Mouse (Mus musculus) kidney, adult 9 months (tissue): ENCODE results near the gene Ifnz.
"Not testable (repeated sequence)": the region's sequence is repeated elsewhere in the genome, so short reads cannot be mapped to it uniquely, and the experiment has no call there.

Experiments
- DNase-seq: peaks from one replicate; pipeline ENCODE4 v3.0.0; 2022

Gene Ifnz

DNA sequence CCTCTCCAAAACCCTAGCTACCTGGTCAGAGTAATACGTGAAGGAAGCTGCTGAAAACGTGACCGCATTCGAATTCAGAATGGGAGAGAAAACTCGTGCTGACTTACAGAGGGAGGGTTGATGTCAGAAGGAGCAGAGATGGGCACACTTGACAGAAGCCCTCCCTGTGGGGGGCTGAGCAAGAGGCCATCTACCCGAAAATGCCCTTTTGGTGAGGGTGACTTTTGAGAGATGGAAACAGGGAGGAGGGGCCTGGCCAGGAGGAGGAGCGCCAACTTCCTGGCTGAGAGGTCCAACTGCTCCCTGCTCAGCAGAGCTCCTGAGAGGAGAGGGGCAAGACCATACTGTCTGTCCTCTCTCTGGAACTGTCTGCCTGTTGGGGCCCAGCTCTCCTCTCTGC, at the start of gene Ifnz:
Gene Ifnz, plus strand, starts transcription at position 301 of the 400 bp plus-strand sequence.
- DNase-seq, result not testable (repeated sequence)

DNA sequence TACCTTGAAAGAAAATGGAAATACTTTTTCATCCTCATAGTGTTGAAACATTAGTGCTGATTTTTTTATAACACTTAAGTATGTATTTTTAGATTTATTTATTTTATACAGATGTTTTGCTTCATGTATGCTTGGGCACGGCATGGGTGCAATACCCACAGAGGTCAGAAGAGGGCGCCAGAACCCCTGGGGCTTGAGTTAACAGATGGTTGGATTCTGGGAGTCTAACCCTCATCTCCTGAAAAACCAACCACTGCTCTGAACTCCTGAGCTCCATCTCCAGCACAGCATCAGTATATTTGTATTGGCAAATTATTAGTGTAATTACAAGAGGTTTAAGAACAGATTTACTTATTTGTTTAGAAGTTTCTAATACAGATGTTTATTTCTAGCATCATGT, 43.5 kb upstream of the Ifnz start:
- DNase-seq, result peak; percentile 78

DNA sequence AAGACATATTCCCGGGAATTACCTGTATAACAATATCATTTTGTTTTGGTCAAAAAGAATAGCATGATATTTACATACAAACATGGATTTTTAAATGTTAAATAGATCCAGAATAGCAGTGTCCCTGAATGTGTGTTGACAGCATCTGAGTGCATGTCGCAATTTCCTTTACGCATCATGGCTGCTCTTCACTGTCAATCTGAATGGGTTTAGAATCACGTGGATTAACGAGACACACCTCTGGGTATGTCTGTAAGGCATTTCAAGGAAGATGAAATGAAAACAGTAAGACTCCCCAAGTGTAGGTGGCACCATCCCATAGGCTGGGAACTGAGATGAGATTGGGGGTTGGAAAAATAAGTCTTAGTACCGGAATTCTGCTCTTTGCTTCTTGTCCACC, 42.9 kb upstream of the Ifnz start:
- DNase-seq, result no peak

DNA sequence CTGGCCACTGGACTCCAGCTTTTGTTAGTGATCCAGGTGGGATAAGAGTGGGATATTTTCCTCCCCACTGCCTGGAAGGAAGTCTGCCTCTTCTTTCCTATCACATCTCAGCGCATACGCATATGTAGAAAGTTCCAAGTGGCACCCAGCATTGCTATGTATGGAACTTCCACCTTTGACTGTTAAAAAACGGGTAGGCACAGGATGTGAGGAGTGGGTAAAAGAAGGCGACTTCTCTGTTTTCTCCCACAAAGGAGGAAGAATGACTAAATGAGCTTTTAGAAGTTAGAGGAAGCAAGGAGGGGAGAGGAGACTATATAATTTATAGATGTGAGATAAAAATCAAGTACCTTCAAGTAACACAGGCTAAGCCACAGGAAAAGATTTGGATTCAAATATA, 40.5 kb upstream of the Ifnz start:
- DNase-seq, result no peak

DNA sequence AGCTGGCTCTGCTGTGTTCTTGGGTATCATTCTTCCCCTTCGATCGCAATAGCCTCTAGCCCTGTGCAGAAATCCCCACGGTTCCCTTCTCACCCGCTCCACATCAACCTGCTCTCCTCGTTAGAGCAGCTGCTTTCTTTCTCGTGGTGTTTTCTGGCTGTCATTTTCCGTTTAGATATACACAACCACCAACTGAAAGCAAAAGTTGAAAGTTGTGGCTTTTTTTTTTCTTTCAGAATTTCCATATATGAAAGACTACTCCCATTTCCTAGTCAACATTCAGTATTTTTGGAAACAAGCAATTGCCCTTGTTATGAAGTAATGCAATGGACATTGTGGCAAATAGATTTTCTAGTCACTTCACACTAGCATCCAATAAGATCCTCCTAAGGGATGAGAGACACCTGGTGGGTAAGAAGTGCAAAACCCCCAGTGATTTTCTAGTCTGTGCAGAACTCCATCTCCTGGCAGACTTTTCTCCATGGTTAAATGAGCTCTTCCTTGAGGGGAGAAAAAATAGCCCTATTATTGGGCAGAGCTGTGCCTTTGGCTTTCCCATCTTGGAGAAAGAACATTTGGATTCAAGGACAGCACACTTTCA, 39.1 kb upstream of the Ifnz start:
- no peak for DNase-seq

DNA sequence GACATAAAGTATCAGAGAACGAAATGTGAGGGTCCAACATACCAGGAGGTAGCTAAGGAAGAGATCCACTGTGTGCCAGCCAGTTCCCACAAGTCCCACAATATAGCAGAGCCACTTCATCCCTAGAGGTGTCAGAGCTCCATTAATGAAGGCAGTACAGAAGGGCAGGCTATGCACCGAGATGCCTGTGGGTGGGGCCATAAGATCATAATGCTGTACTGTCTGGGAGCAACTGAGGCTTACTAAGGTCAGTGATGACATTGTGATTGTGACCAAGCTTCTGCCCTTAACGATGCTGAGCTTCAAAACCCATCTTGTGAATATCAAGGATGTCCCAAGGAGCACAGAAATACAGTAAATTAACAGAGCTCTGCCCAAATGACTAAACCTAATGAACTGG, 37.7 kb upstream of the Ifnz start:
- DNase-seq, result no peak

DNA sequence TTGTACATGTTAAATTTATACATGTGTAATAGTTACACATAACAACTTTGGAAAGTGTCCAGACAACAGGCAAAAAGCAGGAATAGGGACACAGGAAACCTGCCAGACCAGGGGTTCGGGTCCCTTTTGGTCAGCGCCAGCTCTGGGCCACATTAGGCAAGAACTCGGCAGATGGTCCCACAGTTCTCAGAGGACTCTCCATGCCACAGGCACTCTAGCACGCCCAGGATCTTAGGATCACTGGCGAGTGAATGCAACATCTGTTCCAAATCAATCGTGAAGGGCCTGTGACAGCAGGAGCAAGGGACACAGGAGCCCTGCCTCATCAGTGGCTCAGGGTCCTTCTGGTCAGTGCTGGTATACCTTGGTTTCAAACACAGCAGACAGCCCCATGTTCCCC, 32.0 kb upstream of the Ifnz start:
- no peak for DNase-seq

DNA sequence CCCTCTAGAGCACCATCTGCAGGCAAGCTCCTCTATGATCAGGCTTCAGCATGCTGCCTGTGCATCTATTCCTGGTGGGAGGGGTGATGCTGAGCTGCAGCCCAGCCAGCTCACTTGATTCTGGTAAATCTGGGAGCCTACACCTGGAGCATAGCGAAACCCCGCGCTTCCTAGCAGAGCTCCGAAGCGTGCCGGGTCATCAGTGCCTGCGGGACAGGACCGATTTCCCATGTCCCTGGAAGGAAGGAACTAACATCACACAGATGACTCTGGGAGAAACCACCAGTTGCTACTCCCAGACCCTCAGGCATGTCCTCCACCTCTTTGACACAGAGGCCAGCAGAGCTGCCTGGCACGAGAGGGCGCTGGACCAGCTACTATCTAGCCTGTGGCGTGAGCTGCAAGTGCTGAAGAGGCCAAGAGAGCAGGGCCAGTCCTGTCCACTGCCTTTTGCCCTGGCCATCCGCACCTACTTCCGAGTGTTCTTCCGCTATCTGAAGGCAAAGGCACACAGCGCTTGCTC, 27.1 kb upstream of the Ifnz start, which contains the start of gene Gm13271:
Gene Gm13271, plus strand, starts transcription at position 51 of the 523 bp plus-strand sequence.
- DNase-seq, result peak; percentile 73

DNA sequence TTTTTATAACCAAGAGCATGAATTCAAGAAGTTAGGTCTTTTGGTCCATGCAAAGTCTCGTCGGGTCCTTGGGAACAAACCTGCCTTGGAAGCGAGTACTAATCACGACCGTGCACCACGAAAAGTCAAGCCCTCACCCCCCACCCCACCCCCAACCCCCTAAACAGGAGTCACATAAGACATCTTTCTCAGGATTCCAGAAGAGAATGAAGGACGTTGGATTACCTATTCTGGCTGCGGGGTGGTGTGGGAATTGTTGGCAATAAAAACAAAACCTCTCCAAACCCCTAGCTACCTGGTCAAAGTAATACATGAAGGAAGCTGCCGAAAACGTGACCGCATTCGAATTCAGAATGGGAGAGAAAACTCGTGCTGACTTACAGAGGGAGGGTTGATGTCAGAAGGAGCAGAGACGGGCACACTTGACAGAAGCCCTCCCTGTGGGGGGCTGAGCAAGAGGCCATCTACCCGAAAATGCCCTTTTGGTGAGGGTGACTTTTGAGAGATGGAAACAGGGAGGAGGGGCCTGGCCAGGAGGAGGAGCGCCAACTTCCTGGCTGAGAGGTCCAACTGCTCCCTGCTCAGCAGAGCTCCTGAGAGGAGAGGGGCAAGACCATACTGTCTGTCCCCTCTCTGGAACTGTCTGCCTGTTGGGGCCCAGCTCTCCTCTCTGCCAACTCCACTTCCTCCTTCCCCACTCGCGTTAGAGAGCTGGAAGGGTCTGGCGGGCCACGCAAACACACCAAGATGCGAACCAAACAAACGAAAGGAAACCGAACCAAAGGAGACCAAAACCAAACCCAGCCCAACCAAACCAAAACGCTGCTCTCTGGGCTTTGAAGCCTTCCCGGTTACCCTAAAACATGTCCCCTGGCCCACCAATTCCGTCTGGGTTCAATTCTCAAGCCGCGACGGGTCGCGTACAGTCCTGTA, 25.1 kb upstream of the Ifnz start:
- DNase-seq, result peak; percentile 18

DNA sequence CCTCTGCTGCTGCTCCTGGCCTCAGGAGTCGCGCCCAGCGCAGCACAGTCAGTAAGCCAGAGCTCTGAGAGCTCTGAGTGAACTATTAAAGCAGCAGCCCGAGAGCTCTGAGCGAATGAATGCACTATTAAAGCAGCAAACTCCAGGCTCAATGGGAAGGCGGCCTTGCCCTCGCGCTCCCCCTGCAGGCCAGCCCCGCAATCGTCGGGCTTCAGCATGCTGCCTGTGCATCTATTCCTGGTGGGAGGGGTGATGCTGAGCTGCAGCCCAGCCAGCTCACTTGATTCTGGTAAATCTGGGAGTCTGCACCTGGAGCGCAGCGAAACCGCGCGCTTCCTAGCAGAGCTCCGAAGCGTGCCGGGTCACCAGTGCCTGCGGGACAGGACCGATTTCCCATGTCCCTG, 24.3 kb upstream of the Ifnz start:
- peak; percentile 95 for DNase-seq

DNA sequence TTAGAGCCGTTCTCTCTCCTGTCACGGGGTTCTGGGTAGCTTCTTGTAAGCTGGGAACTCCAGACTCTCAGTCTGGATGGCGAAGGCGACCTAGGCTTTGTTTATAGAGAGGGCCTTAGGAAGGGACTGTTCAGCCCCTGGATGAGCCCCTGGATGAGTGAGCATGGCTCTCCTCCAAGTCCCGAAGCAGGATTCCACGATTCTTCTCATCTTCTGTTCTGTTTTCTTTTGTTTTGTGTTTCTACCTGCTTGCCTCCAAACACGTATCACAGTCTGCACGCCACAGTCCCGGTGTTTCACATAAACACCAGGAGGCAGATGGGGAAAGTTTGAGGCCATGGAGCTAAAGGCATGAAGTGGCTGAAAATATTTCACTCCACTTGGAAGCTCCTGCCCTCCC, 23.2 kb upstream of the Ifnz start:
- DNase-seq, result peak; percentile 30

DNA sequence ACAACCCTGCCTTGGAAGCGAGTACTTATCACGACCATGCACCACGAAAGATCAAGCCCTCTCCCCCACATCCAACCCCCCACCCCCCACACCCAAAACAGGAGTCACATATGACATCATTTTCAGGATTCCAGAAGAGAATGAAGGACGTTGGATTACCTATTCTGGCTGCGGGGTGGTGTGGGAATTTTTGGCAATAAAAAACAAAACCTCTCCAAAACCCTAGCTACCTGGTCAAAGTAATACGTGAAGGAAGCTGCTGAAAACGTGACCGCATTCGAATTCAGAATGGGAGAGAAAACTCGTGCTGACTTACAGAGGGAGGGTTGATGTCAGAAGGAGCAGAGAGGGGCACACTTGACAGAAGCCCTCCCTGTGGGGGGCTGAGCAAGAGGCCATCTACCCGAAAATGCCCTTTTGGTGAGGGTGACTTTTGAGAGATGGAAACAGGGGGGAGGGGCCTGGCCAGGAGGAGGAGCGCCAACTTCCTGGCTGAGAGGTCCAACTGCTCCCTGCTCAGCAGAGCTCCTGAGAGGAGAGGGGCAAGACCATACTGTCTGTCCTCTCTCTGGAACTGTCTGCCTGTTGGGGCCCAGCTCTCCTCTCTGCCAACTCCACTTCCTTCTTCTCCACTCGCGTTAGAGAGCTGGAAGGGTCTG, 22.2 kb upstream of the Ifnz start, which contains the start of gene Gm13283:
Gene Gm13283, plus strand, starts transcription at position 510 of the 659 bp plus-strand sequence.
- DNase-seq, result peak; percentile 51

DNA sequence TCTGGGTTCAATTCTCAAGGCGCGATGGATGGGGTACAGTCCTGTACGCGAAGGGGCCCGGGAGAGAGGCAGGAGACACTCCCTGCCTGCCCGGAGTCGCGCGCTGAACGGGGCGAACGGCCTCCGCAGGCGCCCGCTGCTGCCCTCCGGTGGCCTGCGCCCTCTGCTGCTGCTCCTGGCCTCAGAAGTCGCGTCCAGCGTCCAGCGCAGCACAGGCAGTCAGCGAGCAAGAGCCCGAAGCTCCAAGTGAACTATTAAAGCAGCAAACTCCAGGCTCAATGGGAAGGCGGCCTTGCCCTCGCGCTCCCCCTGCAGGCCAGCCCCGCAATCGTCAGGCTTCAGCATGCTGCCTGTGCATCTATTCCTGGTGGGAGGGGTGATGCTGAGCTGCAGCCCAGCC, 21.5 kb upstream of the Ifnz start:
- peak; percentile 89 for DNase-seq

DNA sequence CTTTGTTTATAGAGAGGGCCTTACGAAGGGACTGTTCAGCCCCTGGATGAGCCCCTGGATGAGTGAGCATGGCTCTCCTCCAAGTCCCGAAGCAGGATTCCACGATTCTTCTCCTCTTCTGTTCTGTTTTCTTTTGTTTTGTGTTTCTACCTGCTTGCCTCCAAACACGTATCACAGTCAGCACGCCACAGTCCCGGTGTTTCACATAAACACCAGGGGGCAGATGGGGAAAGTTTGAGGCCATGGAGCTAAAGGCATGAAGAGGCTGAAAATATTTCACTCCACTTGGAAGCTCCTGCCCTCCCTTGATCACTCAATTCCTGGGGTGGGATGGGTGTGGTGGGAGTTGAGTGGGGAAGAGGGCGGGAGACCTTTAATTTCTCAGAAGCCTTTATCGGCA, 20.2 kb upstream of the Ifnz start:
- peak; percentile 65 for DNase-seq

DNA sequence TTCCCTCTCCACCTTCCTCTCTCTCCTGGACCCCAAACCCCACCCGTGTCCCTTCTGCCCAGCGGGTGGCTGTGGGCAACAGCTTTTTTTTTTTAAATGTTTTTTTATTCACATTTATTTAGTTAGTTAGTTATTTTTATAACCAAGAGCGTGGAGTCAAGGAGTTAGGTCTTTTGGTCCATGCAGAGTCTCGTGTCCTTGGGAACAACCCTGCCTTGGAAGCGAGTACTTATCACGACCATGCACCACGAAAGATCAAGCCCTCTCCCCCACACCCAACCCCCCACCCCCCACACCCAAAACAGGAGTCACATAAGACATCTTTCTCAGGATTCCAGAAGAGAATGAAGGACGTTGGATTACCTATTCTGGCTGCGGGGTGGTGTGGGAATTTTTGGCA, 19.6 kb upstream of the Ifnz start:
- not testable (repeated sequence) for DNase-seq

DNA sequence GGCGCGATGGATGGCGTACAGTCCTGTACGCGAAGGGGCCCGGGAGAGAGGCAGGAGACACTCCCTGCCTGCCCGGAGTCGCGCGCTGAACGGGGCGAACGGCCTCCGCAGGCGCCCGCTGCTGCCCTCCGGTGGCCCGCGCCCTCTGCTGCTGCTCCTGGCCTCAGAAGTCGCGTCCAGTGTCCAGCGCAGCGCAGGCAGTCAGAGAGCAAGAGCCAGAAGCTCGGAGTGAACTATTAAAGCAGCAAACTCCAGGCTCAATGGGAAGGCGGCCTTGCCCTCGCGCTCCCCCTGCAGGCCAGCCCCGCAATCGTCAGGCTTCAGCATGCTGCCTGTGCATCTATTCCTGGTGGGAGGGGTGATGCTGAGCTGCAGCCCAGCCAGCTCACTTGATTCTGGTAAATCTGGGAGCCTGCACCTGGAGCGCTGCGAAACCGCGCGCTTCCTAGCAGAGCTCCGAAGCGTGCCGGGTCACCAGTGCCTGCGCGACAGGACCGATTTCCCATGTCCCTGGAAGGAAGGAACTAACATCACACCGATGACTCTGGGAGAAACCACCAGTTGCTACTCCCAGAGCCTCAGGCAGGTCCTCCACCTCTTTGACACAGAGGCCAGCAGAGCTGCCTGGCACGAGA, 18.4 kb upstream of the Ifnz start:
- DNase-seq, result peak; percentile 80

DNA sequence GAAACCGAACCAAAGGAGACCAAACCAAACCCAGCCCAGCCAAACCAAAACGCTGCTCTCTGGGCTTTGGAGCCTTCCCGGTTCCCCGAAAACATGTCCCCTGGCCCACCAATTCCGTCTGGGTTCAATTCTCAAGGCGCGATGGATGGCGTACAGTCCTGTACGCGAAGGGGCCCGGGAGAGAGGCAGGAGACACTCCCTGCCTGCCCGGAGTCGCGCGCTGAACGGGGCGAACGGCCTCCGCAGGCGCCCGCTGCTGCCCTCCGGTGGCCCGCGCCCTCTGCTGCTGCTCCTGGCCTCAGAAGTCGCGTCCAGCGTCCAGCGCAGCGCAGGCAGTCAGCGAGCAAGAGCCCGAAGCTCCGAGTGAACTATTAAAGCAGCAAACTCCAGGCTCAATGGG, 8.4 kb upstream of the Ifnz start, which contains the start of gene Gm13290:
Gene Gm13290, plus strand, starts transcription at position 301 of the 400 bp plus-strand sequence.
- not testable (repeated sequence) for DNase-seq

DNA sequence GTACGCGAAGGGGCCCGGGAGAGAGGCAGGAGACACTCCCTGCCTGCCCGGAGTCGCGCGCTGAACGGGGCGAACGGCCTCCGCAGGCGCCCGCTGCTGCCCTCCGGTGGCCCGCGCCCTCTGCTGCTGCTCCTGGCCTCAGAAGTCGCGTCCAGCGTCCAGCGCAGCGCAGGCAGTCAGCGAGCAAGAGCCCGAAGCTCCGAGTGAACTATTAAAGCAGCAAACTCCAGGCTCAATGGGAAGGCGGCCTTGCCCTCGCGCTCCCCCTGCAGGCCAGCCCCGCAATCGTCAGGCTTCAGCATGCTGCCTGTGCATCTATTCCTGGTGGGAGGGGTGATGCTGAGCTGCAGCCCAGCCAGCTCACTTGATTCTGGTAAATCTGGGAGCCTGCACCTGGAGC, 5.3 kb upstream of the Ifnz start, which contains the start of gene Gm13289:
Gene Gm13289, plus strand, starts transcription at position 301 of the 400 bp plus-strand sequence.
- DNase-seq, result not testable (repeated sequence)

DNA sequence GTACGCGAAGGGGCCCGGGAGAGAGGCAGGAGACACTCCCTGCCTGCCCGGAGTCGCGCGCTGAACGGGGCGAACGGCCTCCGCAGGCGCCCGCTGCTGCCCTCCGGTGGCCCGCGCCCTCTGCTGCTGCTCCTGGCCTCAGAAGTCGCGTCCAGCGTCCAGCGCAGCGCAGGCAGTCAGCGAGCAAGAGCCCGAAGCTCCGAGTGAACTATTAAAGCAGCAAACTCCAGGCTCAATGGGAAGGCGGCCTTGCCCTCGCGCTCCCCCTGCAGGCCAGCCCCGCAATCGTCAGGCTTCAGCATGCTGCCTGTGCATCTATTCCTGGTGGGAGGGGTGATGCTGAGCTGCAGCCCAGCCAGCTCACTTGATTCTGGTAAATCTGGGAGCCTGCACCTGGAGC, 2.4 kb upstream of the Ifnz start, which contains the start of gene Gm13272:
Gene Gm13272, plus strand, starts transcription at position 301 of the 400 bp plus-strand sequence.
- not testable (repeated sequence) for DNase-seq

DNA sequence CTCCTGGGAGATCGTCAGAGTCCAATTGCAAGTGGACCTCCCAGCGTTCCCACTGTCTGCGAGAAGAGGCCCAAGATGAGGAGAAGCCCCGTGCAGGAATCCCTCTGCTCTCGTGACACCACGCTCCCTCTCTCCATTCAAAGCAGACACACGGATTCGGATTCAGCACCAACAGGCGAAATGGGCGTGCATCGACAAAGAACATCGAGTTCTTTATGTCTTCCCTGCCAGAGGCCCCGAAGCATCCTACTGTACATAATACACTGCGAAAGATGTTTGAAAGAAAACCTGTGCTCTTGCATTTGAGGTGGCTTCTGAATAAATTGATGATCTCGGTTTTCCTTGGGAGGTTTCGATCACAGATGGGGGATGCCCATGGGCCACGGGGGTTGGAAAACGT, 1.6 kb upstream of the Ifnz start:
- not testable (repeated sequence) for DNase-seq

DNA sequence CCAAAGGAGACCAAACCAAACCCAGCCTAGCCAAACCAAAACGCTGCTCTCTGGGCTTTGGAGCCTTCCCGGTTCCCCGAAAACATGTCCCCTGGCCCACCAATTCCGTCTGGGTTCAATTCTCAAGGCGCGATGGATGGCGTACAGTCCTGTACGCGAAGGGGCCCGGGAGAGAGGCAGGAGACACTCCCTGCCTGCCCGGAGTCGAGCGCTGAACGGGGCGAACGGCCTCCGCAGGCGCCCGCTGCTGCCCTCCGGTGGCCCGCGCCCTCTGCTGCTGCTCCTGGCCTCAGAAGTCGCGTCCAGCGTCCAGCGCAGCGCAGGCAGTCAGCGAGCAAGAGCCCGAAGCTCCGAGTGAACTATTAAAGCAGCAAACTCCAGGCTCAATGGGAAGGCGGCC, 404 bp downstream of the Ifnz start:
- peak; percentile 40 for DNase-seq

DNA sequence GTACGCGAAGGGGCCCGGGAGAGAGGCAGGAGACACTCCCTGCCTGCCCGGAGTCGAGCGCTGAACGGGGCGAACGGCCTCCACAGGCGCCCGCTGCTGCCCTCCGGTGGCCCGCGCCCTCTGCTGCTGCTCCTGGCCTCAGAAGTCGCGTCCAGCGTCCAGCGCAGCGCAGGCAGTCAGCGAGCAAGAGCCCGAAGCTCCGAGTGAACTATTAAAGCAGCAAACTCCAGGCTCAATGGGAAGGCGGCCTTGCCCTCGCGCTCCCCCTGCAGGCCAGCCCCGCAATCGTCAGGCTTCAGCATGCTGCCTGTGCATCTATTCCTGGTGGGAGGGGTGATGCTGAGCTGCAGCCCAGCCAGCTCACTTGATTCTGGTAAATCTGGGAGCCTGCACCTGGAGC, 3.5 kb downstream of the Ifnz start, which contains the start of gene Gm13276:
Gene Gm13276, plus strand, starts transcription at position 301 of the 400 bp plus-strand sequence.
- DNase-seq, result not testable (repeated sequence)
